Mouse (Mus musculus) layer of hippocampus, adult 9-11 months (tissue): ENCODE data around the gene Cbll1.
A peak's percentile ranks its signal among the peaks of the same experiment; 100 is the strongest.

Experiments
- DNase-seq: peaks from one replicate; pipeline ENCODE4 v3.0.0; 2022

Gene Cbll1

DNA sequence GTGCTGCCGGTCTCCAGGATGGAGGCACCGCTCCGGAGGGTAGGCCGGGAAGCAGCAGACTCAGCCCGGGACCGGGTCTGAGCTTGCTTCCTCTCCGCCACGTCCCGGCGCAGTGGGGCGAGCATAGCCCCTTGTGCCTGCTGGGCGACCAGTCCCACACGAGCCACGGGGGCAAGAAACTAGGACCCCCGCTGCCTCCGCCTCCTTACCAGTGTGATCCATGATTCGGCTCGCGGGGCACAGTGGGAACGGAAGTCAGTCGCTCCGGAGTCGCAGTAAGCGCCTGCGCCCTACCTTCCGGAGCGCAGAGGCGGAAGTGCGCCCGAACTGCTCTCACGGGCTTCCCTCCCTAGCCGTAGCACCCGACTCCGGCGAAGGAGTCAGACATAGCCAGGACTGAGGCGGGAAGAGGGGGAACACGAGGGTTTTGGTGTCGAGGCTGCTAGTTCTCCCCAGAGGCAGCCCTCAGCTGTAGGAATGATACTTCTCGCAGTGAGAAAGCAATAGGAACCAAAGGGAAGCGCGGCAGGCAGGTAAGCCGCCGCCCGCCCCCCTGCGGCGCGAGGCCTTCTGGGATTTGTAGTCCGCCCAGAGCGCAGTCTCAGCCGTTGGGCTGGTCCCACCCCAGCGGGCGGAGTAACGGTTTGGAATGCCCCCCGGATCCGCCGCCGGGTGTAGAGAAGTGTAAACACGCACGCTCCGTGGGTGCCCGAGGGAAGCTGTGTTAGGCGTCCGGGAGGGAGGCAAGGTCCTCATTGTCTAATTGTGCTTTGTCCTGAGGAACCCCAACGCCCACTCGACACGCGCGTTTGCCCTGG lies at the start of gene Cbll1:
Gene Cbll1 (minus strand): TSS at position 303 of the 818 bp plus-strand sequence.
- DNase-seq: peak; percentile 94

DNA sequence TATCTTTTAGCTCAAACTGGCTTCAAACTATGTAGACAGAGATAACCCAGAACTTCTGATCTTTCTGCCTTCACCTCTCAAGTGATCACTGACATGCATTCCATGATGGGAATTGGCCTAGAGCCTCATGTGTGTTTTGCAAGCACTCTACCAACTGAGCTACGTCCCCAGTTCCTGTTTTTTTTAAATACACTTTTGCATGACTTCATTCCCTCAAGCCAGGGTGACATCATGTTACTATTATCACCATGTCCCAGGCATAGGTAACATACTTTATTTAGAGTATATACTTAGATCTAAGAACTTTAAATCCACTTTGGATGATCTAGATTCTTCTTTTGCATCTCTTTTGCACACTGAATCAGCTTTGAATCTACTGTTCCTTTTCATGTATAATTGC lies 46.6 kb upstream of the Cbll1 start:
- no peak for DNase-seq

DNA sequence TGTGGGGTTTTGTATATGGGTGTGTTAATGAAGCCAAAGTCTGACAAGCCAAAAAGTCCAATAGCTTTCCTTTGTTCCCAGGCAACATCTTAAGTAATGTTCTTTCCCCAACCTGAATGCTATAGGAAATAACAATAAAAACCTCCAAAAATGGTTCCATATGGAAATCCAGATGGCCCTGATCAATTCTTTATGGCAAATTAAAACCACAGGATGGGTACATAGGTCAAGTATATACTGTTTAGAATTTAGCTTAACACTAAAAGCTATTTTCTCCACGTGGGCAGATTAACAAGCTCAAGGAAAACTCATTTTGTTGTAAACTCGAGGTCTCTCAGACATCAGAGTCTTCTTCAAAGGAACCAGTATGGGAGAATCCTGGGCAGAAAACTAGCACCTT lies 45.8 kb upstream of the Cbll1 start:
- no peak for DNase-seq

DNA sequence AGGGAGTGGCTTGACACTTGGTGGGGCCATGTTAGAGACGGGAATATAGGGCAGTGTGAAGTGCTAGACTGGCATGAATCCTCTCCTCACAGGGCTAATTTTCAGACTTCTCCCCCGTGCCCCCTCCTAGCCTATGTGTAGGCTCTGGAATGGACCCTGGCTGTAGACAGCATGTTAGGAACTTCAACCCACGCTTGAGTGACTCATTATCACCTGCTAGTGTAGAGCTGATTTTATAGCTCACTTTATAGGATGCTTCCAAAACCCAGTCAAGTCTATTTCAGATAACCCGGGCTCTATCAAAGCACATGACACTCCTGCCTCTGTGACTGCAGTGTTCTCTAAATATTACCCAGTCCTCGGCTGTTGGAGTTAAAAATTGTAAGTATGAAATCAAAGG lies 42.1 kb upstream of the Cbll1 start:
- no peak for DNase-seq

DNA sequence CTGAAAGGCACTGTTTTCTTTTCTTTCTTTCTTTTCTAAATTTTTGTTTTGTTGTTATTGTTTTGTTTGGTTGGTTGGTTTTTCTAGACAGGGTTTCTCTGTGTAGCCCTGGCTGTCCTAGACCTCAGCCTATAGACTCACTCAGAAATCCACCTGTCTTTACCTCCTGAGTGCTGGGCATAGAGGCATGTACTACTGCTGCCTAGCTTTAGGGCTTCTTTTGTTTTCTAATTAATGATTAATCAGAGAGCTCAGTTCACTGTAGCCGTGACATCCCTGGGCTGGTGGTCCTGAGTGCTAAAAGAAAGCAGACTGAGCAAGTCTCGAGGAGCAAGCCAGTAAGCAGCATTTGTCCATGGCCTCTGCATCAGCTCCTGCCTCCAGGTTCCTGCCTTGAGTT lies 40.4 kb upstream of the Cbll1 start:
- no peak for DNase-seq

DNA sequence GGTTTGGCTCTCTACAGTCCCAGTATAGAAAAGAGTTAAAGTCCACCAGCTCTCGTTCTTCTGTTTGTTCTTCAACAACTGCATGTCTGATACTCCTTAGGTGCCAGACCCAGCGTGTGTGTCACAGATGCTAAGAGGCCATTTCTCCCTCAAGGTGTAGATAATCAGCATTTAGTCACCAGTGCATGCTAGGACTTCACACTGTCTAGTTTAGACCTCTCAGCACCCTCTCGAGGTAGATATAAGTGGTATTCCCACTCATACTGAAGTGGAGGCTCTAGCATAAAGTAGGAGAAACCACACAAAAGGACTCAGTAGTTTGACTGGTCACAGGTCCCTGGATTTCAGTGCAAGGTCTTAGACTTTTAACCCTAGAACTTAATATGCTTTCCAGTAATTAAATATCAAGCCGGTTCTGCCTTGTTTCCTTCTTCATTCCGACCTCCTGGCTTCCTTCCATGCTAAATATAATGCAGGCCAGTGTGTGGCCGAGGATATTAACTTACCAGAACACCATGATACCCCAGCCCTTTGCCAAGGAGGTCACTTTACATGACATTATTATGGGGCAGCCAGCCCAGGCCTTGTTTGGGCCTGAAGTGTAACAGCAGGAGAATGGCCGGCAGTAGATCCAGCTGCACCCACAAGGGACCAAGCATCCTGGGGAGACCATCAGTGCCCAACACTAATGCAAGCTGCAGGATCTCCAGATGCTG lies 38.3 kb upstream of the Cbll1 start:
- DNase-seq: no peak

DNA sequence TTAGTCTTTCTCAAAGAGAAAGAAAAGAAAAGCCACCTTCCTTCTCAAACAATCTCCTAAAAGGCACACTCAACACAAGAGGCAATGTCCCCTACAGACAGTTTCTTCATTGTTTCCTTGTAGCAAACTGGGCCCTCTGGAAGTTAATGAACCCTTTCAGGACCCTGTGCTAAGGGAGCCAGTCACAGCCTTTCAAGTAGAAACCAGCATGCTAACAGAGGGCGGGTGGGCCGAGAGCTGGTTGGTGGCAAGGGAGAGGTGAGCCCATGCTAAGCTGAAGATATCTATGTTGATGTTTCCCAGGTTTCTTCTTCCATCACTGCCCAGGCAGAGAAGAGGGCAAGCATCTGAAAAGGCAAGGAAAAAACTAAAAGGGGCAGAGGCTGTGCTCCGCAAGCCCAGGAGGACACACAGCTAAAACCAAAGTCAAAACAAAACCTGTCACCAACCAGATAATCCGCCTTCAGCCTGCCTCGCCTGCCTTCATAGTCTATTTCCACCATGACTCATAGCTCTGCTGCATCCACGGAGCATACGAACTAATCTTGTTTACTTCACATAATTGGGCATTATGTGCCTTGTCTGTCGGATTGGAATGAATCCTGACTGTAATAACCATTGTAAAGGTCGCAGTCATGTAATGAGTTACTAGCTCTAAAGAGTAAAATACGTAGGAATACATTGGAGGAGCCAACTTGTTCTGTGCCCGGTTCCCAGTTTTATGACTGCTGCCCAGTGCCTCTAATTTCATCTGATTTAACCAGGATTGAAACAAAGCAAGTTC lies 34.8 kb upstream of the Cbll1 start:
- DNase-seq: peak; percentile 44

DNA sequence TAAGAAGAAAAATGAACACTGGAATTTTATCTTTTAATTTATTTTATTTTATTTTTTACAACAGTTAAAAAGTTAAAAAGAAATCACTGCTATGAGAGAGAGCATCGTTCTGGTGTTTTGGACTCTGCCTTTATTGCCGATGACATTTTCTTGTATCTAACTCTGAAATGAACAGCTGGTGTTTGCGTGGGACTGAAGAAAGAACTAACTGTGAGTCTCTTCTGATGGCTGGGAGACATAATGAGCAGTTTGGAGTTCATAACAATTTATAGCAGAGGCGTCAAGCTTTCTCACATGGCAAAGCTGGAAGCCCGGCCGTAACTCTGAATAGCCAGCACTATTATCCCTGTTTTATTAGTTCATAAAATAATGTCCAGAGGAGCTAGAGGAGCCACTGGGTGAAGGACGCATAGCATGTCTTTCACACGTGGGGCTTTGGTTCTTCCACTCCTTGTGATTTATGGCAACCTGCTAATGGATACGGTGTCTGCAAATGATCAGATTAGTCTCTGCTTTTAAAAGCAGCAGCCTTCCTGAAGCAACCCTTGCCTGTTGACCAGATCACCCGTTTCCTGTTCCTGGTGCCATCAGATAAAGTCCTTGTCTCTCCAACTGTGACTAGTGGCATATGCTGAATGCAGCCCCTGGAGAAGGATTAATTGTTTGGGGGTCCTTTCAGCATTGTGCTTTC lies 33.9 kb upstream of the Cbll1 start:
- peak; percentile 78 for DNase-seq

DNA sequence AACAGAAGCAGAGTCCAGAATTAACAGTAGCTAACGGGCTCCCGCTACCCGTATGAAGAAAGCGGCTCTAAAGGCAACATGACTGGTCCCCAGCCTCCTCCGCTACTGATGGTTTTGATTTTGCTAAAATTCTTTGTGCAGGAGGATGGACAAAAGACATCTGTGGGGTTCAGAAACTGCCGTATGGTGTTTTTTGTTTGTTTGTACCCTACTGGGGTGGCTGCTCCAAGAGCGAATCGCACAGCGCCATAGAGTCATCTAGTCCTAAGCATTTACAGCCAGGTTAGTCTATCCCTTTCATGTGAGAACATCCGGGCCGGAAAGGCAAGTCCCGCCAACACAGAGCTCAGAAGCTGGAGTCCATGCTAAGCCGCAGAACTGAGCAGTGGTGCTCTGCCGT lies 32.6 kb upstream of the Cbll1 start:
- peak; percentile 41 for DNase-seq

DNA sequence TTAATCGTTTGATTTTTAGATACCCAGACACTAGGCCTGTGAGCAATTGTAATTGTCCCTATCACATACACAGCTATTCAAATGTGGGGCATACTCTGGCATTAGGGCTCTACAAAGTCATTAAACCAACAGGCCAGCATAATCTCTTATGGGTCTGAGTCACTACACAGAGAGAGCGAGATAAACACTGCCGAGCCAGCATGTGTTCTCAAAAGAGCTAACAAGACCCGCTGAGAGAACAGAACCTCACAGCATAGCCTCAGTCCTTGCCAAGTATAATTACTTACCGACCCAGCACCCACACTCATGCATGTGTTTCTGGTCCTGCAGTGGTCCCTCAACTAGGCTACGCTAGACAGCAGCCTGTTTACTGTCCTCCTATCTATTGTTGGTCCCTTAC lies 28.0 kb upstream of the Cbll1 start:
- DNase-seq: no peak

DNA sequence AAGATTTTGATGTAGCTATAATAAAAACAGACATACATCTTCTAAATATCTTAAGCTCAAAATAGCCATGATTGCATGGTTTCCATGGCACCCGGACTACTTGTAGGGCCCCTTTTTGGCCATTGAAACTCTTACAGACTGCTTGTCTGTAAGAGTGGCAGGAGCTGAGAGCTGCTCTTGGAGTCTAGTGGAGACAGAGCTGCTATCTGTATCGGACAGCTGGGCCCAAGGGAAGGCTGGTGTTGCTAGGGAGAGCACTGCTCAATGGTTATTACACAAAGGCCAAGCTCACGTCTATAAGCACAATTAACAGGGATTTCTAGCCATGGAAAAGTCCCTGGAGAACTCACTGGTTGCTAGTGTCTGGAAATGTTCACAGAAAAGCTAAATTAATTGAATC lies 22.0 kb upstream of the Cbll1 start:
- DNase-seq: no peak

DNA sequence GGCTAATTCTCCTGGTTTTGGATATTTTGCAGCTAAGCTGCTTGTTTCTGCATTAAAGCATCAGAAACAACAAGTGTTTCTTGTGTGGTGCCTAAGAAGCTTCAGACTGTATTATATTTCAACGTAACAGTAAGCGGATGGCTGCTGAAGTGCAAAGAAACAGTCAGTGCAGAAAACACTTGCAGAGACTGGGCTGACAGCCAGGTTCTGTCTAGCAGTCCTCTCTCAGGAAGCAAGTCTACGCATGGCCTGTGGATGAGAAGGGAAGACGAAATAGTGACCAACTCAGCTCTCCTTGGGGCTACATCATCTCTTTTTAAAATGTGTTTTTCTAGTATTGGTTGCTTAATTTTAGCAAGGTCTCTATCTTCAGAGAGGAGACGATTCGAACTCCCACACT lies 20.7 kb upstream of the Cbll1 start:
- no peak for DNase-seq

DNA sequence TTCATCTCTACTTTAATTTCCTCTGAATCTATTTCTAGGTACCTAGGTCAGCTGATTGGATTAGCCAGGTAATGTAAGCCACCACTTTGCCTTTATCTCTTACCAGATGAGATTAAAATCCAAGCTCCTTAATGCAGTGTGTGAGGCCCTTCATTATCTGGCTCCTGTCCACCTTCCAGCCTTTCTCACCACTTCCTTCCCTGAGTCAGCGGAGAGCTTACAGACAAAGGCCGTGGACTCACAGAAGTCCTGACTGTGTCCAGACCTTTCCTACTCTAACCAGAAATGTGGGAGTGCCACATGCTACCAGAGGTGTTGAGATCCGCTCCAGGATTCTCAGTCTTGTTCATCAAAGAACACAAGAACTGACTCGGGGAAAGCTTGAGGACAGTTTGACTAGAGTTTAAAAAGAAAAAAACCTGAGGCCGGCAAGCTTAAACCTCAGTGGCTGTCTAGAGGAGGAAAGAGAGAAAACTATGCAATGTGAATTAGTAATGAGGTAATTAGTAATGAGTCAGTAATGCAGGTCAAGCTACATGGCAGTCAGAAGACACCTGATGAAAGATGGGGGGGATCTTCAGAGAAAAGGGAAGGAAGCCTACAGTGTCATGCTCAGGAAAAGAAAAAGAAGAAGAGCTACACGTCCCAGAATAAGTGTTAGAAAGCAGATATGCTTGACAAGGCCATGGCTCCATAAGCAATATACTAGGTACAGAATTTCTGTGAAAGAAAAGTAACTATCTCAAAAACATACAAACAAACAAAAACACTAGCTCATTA lies 14.5 kb upstream of the Cbll1 start:
- no peak for DNase-seq

DNA sequence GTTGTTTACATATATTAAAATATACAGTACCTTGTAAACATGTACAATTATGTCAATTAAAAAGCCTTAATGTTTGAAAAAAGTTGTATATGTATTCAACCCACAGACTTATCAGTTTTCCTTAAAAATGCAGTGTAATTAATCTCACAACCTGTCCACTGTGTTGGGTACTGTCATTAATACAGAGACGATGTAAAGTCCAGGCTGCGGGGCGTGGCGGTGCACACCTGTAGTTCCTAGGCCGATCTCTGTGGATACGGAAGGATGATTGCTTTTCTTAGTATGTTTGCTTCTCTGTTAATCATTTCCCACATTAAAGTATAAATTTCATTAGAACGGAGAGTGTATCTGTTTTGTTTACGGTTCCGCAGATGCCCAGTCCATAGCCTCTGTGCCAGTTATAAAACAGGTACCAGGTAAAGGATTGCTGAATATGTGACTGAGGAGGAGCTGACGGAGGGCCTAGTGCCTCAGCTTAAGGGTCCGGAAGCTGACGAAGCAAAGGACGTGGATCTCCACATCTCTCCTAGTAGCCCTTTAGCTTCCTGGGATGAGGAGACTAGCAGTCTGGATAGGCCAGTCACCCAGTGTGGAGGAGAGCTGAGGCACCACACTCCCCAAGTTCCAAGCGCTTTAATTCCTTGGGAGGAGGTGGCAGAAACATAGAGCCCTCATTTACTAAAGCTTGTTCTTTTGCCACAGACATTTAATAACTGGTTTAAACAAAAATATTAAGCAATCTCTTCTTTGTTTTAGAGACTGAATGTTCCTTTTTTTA lies 13.4 kb upstream of the Cbll1 start:
- DNase-seq: no peak

DNA sequence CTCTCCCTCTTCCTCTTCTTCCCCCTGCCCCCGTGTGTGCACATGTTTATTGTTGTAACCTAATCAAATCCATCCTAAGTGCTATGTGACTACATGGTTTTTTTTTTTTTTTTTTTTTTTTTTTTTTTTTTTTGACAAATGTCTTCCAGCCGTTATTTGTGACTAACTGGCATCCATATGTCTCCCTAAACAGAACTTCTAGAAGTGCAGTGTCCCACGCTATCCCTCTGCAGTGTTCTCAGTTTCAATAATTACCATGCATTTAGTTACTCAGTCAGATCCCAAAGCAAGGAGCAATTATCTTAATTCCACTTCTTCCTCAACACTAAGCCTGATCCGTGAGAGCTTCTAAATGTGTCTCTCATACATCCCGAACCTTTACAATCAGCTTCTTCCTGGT lies 11.8 kb upstream of the Cbll1 start:
- DNase-seq: no peak

DNA sequence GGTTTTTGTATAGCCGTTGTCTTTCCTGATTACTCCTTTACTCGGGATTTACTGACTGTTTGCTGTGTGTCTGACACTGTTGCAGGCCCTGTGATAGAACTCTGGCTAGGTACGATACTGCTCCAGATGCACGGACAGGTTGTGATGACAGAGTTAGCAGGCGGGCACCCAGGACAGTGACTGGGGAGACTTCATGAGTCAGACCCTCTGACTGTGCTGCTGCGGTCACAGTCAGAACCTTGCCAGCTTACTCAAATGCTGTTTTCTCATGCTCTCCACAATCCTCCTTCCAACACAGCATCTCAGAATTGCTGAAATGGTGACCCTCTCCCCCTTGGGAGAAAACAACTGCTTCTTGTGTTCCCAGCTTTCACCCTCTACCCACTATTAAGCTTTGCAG lies 9.1 kb upstream of the Cbll1 start:
- DNase-seq: no peak

DNA sequence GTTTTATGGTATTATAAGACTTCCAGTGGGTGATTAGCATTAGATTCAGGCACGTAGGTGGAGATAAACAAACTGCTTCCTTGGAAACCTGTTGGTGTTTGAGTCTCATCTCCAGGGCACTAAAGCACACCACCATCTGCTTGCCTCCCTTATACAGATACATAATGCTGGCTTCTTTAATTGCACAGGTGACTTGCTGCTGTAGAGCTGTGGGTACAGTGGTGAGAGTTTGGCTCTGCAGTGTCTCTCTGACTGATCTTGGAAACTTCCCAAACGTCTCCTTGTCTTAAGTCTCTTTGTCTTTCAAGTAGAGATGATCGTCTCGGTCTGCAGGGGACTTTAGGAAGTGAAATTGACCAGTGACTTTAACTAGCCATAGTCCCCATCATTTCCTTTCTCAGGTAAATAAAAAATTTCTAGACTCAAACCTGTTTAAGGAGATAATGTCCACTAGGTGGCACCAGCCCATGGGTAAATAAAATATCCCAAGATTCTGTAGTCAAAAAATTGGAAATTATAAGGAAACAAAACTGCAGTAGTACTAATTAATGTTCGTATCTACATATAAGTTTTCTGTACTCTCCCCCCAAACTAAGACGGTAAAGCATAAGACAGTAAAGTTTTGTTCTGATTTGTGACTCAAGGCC lies 8.4 kb upstream of the Cbll1 start:
- DNase-seq: no peak

DNA sequence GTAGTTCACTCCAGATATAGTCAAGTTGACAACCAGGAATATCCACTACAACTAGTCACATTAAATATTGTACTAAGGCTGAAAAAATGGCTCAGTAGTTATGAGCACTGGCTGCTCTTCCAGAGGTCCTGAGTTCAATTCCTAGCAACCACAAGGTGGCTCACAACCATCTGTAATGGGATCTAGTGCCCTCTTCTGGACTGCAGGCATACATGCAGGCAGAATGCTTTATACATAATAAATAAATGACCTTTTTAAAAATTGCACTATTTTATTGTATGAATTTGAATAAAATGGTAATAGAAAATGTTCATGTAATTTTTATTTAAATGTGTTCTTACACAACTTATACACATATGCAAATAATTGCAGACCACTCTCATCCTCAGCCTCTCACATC lies 3.8 kb upstream of the Cbll1 start:
- DNase-seq: no peak

DNA sequence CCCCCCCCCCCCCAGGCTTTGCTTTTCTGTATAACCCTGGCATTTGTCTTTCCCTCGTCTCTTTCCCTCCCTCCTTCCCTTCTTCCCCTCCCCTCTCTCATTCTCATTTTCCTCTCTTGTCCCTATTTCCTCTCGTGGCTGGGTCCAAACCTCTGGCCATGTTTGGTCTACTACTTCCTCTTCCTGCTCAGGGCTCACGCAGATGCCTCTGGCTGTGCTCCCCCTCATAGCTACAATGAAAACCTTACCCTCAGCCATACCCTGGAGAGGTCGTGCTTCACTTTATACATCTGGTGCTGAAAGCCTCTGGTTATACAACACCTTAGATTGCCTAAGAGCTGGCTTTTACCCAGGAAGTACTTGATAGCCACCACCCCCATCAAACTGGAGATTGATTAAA lies 1.9 kb upstream of the Cbll1 start:
- DNase-seq: no peak

DNA sequence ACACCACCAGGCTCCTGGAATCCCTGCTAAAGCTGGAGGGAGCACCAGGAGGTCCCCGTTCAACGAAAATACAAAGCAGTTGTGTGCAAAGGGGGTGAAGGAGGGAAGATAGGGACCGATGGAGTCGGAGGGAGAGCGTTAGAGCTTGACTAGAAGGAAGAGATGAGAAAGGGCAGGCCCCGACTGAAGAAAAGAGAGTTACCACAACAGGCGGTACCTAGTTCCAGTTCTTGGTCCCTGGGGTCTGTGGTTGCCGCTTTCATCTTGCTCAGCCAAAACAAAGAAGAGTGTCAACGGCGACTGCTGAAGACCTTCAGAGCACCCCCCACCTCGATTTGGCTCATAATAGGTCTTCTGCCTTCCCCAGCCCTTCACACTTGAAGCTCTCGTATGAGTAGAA lies 780 bp upstream of the Cbll1 start:
- no peak for DNase-seq

DNA sequence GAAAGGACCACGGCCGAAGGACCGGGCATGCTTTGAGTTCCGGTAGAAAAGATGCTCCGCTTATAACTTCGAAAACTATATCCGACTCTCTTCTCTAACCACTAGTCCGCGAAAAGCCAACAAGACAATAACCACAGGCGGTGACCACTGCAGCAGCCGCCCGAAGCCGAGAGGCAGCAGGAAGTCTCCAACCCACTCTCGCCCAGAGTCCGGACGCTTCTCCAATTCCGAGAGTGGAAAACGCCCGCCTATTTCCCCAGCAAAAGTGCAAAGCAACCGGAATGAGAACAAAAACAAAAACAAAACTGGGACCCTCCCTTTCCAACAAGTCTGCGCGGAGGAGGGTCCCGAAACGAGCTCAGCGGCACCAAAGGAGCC lies 491 bp downstream of the Cbll1 start:
- DNase-seq: no peak
